Mouse (Mus musculus) ovary, postnatal 14 days (tissue): Measurements from ENCODE around the gene St6galnac1.
"Not testable (repeated sequence)": the region's sequence is repeated elsewhere in the genome, so short reads cannot be mapped to it uniquely, and the experiment has no call there.

Source experiments
- DNase-seq: peaks from one replicate; pipeline ENCODE4 v3.0.0; 2022; ENCODE audit warnings: low spot score

St6galnac1 gene

DNA sequence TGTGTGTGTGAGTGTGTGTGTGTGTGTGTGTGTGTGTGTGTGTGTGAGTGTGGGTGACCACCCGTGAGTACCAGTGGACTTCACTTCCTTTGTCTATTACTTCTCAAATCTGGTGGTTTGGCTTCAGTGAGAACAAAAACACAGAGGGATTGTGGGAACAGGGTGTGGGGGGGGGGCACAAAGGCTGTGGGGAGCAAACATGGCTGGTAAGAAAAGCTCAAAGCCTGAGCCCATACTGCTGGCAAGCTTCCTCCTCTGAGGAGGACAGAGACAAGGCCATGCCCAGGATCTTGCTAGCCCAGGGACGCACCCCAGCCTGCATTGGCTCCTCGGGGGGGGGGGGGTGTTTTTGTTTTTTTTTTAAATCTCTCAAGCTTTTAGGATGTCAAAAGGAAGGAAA is 32.2 kb upstream of the St6galnac1 start:
- no peak for DNase-seq

DNA sequence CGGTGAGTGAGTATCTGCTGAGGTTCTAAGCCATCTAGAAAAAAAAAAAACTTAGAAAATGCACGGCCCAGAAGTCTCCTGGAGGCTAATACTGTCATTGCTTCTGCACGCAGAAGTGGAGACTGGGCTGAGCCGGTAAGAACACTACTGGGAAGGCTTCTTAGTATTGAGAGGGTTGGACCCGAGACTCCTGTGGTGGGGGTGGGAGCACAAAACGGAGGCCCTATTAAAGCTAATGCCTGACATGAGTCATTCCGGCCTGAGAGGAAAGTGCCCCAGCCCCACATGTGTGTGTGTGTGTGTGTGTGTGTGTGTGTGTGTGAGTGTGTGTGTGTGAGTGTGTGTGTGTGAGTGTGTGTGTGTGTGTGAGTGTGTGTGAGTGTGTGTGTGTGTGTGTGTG is 31.8 kb upstream of the St6galnac1 start:
- DNase-seq = no peak

DNA sequence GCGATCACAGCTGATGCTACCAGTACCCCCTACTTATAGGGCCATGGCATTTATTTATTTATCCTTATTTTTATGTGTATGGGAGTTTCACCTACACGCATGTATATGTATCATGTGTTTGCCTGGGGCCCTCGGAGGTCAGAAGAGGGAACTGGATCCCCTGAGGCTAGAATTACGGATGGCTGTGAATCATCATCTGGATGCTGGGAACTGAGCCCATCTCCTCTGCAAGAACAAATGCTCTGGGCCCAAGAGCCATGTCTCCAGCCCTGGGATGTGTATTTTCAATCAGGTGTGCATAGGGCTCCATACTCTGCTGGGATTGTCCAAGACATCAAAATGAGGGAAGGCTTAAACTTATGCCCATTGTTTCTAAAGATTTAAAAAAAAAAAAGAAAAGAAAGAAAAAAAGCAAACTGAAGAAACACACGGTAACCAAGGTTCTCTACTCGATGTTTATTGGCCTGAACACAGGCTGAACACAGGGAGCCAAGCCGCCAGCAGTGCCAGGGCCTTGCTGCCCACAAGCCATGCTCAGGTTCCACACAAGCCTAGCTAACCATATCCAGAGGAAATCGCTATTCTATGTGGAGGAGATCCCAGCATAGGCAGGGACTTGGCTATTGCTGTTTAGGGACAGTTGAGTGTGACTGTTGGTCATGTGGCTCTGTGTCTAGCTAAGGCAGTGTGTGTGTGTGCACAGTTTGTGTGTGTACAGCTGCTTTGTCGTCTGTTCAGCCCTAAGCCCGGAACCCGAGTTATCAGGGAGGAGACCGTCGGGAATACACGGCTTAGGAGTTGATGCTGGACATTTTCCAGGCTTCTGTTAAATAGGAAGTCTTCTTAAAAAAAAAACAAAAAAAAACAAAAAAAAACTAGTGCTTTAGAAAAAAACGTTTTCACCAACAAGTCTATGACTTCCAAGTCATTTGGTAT is 31.1 kb upstream of the St6galnac1 start:
- DNase-seq = no peak

DNA sequence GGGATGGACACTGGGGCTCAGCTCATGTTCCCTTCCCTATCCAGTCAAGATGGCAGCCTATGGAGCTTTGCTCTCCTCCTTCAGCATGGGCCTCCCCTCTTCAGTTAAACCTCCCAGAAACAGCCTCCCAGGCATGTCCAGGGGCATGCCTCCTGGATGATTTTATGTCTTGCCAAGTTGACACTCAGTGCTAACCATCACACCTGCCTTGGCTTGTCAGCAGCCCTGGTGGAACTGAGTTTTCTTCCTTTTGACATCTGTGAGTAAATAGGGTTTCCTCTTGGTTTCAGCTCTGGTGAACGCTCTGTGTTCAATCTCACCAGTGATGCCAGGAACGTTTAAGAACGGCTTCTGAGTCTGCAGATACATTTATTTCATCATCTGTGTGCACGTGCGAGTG is 27.4 kb upstream of the St6galnac1 start:
- DNase-seq = no peak

DNA sequence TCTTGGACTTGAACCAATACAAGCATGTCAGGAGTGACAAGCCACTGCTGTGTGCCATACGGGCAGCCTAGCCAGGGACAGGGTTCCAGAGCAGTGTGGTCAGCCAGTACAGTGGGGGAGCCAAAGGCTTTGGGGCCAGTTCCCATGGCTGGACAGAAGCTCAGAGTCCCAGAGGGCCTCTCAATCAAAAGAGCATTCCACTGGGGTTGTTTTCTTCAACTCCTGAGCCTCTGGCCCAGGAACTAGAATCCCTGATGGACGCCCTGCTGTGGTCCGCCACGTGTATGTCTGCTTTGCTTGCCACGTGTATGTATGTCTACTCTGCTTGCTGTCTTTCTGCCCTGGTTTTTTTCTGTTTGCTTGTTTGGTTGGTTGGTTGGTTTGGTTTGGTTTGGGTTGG is 25.8 kb upstream of the St6galnac1 start:
- DNase-seq = no peak

DNA sequence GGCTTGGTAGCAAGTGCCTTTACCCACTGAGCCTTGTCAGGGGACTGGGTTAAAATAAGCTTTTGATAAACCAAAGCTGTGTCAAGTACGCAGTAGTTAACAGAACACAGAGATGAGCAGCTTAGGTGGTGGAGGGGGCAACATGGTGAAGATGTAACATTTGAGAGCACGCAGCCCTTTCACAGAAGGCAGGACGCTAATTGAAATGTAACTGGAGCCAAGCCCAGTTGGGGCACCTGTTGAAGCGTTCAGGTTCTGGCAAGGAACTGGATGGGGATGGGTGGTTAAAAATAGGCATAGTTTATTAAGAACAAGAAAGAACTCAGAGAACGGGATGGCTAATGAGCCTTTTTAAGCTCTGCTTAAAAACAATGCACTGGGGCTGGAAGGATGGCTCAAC is 24.1 kb upstream of the St6galnac1 start:
- DNase-seq = no peak

DNA sequence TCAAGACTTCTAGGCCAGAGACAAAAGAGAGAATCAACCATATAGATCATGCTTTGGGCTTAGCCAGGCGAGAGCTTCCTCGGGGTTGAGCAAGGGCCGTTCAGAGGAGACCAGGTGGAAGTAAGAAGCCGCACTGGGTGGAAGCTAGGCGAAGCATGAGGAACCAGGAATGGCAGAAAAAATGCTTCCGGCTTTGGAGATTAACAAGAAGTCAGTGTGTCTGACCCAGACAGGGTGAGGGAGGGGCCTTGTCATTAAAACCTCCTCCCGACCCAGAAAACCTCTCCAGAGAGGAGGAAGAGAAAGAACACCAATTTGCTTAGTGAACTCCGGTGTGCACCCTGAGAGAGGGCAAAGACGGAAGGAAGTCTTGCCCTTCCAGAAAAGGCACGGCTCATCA is 8.9 kb upstream of the St6galnac1 start:
- no peak for DNase-seq

DNA sequence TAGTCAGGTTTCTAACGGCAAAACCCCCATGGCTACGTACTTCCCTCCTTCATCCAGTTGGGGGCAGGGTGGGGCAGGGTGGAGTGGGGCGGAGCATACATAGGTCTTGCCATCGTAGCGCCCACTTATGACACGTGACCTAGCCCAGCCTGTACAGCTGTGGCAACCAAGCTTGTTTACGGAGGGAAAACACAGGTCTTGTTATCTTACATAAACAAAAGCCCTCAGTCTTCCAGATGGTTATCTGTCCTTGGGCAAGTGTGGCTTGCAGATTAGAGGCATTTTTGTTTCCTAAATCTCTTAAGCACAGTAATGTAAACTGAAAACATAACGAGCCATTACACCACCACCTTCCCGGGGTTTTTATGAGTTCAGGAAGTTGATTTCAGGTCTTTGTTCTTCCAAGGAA is 7.4 kb upstream of the St6galnac1 start:
- no peak for DNase-seq

DNA sequence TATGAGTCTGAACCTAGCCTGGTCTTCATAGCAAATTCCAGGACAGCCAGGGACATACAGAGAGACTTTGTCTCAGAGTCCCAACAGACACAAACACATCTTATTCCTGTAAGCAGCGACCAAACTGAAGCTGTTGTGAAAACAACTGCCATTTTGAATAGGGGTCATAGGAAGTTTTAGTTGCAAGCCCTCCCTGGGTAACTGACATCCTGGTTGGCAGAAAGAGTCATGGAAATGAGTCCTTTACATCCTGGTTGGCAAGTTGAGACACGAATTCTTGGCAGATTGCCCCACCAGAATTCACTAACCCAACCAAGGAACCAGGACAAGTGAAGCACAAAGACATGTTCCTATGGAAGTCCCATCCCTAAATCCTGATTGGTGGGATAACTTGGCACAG is 2.1 kb downstream of the St6galnac1 start:
- no peak for DNase-seq

DNA sequence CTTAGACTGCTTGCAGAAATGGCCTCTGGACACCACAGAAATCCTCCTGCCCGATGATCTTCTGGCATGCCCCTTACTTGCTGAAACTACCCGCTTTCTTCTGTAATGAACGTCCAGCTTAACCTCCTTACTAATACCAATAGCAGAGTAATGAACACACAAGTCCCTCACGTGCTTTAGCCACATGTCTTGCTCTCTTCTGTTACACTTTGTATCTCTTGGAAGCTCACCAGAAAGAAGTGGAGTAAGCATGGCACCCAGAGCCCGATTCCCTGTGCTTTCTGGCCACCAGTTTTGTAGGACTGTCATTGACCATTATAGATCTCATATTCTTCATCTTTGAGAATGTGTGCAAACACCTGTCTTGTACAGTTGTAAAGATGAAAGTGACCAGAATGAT is 5.4 kb downstream of the St6galnac1 start:
- DNase-seq = no peak

DNA sequence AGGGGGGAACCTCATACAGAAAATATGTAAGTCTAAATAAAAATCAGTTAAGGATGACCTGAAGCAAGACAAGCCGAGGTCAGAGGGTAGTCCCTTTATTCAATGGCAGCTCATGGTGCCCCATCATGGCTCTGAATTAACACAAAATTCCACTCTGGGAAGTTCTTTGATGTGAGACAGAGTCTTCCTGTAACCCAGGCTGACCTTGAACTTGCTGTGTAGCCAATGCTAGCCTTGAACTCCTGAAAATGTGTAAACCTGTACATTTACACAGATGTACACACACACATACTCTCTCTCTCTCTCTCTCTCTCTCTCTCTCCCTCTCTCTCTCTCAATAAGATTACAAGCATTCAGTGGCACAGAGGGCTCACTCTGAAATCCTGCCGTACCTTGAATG is 10.4 kb downstream of the St6galnac1 start:
- DNase-seq = no peak

DNA sequence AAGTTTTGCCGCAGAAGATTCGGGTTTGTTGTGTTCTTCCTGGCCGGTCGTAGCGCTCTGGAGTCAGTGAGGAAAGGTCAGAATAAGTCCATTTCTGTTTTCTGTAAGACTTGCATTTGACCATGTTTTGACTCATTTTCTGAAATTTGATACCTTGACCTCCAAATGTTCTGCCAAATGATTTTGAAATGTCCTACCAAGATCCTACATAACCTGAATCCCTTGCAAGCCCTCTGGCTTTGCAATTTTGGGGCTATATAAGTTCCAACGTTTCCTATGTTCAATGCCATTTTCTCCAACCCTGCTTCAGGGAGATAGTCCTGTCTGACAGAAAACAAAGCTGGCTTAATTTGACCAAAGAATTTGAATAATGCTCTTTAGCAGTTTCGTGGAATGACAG is 11.0 kb downstream of the St6galnac1 start:
- no peak for DNase-seq

DNA sequence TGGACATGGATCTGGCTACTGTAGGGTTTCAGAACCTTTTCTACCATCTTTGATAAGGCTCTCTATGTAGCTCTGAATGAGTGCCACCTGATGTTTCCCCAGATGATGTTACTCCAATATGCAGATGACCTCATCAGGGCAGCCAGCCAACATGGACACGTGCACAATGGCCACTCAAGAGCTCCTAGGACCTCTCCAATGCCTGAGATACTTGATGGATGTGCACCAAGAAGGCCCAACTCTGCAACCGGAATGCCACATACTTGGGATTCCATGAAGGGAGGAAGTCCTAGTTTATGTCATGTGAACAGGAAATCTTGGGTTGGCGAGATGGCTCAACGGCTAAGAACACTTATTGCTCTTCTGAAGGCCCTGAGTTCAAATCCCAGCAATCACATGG is 20.1 kb downstream of the St6galnac1 start:
- no peak for DNase-seq

DNA sequence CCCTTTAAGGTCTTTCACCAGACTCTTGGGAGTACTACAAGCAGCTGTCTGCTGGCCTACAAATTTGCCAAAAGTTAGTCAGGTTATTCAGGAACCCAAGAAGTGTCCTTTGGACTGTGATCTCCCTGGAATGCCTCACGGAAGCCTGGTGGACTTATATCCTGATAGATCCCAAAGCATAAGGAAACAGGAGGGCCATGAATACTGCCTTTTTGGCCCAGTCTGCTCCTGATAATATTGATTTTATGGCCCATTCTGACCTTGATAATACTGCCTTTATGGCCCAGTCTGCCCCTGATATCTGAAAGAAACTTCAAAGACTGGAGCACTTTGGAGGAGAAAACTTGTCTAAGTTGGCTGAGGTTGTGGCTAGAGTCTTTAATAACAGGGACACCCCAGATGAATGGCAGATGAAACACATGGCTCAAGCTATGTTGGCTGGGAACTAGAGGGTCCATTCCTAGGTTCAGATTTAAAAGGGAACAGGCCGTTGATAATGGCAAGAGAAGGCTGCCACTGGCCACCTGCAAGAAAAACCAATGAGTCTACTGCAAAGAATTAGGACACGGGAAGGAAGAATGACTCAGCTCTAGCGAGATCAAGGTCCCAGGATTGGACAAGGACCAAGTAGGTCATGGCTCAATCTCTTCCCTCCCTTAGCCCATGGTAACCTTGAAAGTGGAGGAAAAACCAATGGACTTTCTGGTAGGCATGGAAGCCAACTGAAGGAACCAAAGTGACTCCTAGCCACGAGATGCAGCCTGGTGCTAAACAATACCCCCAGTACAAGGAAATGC is 21.4 kb downstream of the St6galnac1 start:
- no peak for DNase-seq

DNA sequence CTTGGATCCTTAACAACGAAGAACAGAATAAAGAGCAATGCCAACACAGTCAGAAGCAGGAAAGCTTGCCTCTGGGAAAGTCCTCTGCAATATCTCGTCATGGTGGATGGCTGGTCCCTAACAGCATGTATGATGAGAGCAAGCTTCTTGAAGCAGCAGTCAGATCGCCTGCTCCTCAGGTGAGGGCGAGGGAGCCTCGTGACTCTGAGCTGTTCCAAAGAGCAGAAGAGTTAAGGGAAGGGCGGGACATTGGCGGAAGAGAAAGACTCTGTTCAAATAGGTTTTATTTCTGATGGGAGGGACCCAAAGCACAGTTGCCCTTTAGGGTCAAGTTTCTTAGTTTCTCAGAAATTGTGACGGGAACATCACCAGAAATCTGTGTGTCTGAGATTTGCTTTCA is 25.6 kb downstream of the St6galnac1 start:
- no peak for DNase-seq

DNA sequence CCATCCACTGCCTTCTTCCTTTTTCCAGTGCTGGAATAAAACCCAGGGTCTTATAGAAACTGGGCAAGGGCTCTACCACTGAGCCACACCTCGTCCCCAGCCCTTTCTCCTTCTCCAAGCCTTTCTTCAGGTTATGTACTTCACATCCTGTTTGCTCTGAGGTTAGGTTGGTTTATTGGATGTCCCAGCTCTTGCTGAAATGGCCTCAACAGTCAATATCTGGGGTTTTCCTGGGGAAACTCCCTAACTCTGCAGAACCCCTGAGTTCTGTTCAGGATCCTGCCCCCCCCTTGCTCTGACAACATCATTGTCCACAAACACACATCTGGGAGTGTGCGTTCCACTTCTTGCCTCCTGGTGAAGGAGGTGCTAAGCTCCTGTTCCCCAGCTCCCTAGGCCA is 26.6 kb downstream of the St6galnac1 start:
- DNase-seq = not testable (repeated sequence)

DNA sequence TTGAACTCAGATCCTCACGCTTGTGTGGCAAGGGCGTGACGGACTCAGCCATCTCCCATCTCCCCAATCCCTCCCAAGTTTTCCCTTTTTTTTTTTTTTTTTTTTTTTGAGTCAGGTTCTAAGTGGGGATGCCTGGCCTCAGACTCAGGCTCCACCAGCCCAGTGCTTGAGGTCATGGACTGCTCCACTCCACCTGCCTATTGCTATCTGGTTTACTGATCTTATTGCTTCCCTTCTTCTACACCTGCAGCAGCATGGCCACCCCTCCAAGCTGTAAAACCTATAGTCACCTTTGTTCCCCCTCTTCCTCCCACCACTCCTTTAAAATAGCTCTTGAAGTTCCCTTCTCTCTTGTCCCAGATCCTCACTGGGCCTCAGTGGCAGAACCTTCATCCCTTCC is 28.5 kb downstream of the St6galnac1 start:
- not testable (repeated sequence) for DNase-seq

DNA sequence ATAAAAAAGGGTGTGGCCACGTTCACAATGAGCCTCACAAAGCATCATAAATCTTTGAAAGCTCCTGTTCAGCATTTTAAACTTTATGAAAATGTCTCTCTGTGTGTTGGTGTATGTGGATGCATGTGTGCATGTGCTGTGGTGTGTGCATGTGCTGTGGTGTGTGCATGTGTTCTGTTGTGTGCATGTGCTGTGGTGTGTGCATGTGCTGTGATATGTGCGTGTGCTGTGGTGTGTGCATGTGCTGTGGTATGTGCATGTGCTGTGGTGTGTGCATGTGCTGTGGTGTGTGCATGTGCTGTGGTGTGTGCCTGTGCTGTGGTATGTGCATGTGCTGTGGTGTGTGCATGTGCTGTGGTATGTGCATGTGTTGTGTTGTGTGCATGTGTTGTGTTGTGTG is 29.9 kb downstream of the St6galnac1 start:
- DNase-seq = not testable (repeated sequence)

DNA sequence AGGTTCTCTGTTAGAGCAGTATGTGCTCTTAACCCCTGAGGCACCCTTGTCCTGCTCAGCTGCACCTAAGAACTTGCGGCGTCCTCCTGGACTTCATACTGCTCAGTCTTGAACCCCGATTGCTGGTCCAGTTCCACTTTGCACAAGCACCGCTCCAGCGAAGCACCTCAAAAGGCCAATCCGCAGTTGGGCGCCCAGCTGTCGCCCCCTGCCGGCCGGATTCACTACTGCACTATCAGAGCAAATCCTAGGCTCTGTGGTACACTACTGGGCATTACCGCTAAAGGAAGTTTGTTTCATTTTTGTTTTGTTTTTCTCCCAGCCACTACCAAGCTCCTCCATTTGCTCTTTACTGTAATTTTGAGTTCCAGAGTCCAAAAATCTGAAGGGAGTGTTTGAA is 36.9 kb downstream of the St6galnac1 start:
- DNase-seq = no peak

DNA sequence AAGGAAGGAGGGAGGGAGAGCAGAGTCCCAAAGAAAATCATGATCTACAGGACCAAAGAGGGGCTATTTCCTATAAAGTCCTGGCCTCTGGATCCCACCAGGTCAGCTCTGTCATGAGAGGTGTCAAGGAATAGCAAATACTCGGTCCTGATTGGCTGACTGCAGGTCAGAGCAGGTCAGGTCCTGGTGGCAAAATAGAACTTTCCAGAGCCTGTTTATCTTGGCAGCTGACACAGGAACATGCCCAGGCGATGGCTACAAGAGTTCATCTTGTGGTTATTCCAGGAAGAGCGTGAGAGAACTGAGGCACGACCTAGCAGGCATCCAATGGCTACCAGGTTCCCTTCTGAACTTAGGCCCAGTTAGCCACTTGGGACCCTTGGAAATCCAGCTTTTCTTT is 42.8 kb downstream of the St6galnac1 start:
- no peak for DNase-seq

DNA sequence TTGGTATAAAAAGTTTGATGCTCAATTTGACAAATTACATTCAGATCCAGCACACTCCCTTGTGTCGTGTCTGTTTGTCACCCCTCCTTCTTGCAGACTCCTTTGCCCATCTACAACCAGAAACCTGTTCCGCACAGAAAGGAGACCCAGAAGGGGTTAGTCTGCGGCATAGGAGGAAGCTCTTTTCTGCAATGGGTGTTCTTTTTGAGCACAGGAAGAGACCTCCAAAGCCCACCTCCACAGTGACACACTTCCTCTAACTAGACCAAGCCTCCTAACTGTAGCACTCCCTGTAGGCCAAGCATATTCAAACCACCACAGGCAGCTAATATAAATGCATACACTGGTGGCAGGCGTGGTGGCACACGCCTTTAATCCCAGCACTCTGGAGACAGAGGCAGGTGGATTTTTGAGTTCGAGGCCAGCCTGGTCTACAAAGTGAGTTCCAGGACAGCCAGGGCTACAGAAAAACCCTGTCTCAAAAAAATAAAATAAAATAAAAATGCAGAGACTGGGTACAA is 44.2 kb downstream of the St6galnac1 start:
- DNase-seq = not testable (repeated sequence)

DNA sequence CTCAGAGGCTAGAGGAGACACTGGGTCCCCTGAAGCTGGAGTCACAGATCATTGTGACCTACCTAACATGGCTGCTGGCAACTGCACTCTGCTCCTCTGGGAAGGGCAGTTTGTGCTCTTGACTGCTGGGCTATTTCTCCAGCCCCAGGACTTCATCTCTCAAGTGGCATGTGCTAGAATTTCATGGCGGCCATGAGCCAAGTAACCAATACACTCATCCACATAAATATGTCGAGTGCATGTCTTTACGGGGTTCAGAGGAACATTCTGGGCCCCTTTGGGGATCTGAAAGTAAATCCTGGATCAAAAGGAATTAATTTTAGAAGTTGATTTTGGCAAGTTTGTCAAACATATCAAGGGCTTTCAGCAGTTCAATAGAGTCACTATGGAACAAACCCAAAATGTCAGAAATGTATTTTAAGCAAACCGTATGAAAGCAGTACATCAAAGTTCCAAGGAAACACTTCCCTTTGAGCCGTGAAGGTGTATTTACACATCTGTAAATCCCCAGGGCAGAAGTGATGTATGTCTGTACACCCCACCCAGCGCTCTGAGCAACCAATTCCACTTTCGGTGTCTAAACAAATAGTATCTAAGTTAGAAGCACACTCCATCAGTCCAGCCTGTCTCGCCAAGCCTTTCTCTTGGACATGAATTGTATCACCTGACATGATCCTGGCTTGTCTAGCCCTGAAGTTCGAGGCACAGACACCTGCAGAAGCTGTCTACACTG is 45.9 kb downstream of the St6galnac1 start:
- no peak for DNase-seq
